Mouse (Mus musculus) embryonic facial prominence, embryonic 10.5 days (tissue): ENCODE measurements at regions not wholly inside any gene's neighbourhood (a gene's known extent, or its start where the extent isn't known, plus 50 kb on each side); places are given as distances from the start of the nearest gene placed in this dataset.

ENCODE experiments used
- DNase-seq: peaks from one replicate; pipeline ENCODE4 v3.0.0-alpha.2; 2017; ENCODE audit warnings: low spot score
- H3K27ac ChIP-seq: fragments of 300-500 bp; sonication (generic); replicated peaks from 2 replicates; pipeline ENCODE4 v1.5.1; 2016; ENCODE audit warnings: mild to moderate bottlenecking
- H3K27me3 ChIP-seq: fragments of 300-500 bp; sonication (generic); replicated peaks from 2 replicates; pipeline ENCODE4 v1.6.1; 2016; ENCODE audit warnings: low read depth, mild to moderate bottlenecking; ENCODE audit not compliant: poor library complexity, severe bottlenecking
- H3K36me3 ChIP-seq: fragments of 300-500 bp; sonication (generic); replicated peaks from 2 replicates; pipeline ENCODE4 v1.6.1; 2016; ENCODE audit warnings: mild to moderate bottlenecking, moderate library complexity
- H3K4me1 ChIP-seq: fragments of 300-500 bp; sonication (generic); 2 replicates; pipeline ENCODE4 v1.6.1; 2016
- H3K4me3 ChIP-seq: fragments of 300-500 bp; sonication (generic); 2 replicates; pipeline ENCODE4 v1.5.1; 2016; ENCODE audit warnings: mild to moderate bottlenecking, moderate library complexity
- H3K9me3 ChIP-seq: fragments of 300-500 bp; sonication (generic); 2 replicates; pipeline ENCODE4 v1.6.1; 2016; ENCODE audit warnings: mild to moderate bottlenecking
- WGBS: fragments of 180-500 bp; shearing (Covaris S2); methylation state at CpG from one replicate; pipeline ENCODE4 v1.1.7; 2016; 5-methylcytosine and 5-hydroxymethylcytosine counted together

DNA sequence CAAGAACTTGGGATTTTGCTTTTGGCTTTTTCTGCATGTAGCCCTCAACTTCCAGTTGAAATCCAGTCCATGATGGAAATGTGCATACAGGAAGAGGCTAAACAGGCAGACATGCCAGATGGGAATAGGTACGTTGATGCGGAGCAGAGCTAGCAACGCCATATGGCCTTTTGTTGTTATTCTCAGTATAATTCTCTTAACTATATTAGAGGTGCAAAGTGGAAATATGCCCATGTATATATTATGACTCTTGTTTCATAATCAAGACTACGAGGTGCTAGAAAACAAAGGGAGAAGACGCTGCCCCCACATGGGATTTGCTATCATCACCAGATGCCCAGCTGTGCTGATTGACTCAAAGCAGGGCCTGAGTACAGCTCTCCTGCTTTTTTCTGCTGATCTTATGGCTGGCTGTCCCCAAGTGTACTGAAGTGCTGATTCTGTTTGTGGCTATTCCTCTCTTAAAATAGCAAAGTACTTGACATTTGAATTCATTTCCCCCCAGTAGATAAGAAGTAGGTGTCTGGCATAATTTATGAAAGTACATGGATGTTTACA lies 159.7 kb upstream of the Tmtc4 start:
- DNase-seq: no peak
- Histone ChIP-seq H3K4me3 (no peak overlapping the region), H3K4me1 (no peaks in the 10 kb centered on the region), H3K36me3 (no peaks in the 10 kb centered on the region), H3K9me3 (no peaks in the 10 kb centered on the region), H3K27ac (no peak overlapping the region), H3K27me3 (no peaks in the 10 kb centered on the region)
- WGBS: 84% methylated on average over 5 of the region's 5 CpGs

DNA sequence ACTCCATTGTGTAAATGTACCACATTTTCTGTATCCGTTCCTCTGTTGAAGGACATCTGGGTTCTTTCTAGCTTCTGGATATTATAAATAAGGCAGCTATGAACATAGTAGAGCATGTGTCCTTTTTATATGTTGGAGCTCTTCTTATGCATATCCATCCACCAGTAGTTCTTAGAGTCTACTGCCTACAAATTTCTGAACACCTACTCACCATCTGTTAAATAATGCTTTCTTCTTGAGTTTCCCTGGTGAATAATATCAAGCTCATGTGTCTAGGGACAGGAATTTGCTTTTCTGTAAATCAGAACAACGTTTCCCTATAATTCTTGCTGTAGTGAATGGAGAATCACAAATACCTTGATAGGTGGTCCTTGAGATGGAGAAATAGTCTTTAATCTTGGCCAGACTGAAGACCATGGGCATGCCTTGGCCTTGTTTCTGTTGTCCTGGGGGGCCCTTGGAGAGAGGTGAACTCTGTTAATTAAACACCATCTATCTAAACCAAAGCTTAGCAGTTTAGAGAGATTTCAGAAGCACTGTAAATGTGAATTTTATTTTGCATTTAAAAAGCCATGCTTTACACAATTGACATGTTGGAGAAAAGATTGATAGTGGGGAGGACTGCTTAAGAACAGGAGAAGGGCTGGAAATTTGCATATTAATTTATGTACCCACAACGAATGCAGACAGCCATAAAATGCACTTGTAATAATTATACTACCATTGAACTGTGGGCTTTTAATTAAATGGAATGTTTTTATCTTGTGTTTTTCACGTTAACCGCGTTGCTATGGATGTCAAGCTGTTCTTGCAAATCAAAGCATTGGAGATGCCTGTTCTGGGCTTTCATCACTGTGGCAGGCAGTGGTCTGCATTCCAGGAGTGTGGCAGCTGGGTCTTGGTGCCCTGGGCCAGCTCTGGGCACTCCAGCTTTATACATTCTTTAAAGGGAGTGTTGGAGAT lies 155.2 kb upstream of the Tmtc4 start:
- Histone ChIP-seq H3K36me3 (no peaks in the 10 kb centered on the region), H3K27me3 (no peaks in the 10 kb centered on the region), H3K4me1 (no peaks in the 10 kb centered on the region), H3K4me3 (no peak overlapping the region), H3K9me3 (no peaks in the 10 kb centered on the region), H3K27ac (no peak overlapping the region)
- DNase-seq: no peak
- WGBS: 72% methylated on average over 6 of the region's 6 CpGs

DNA sequence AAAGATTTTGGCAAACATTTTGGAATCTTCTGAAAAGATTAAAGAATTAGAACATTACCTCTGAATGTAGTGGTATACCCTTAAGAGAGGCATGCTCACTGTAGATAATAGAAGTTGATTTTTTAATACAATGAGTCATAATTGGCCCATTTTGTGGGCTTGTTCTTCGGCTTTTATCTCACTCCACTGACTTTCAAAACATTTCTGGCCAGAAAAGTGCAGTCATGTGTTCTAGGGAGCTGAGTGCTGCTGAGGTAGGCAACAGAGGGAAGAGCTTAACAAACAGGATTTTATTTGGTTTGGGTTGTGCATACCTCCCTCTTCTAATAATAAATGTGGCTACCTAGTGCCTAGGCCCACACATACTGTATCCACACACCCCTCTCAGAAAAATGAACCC lies 150.1 kb upstream of the Tmtc4 start:
- H3K27ac ChIP-seq: no peak overlapping the region
- 44% methylated on average over 1 of the region's 1 CpGs for WGBS
- no peak overlapping the region for H3K4me3 ChIP-seq

DNA sequence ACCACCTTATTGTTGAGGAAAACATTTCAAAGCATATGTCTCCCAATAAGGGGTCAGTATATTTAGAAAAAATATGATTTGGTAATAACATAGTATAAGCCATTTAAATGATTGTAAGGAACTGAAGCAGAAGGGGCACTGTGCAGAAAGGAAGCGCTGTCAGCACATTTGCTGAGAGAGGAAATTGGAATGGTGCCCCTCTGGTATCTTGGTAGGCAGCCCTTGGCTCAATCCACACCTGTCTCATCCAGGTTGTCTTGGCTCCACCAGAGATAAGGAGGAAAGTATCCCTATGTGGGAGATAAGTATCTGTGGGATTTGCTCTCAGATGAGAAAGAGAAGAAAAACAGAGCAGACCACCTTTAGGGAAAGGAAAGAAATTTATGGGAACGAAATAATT lies 136.5 kb upstream of the Tmtc4 start:
- DNase-seq: no peak
- no peaks in the 10 kb centered on the region for H3K4me1 ChIP-seq
- WGBS: 86% methylated on average over 2 of the region's 2 CpGs

More for the DNA sequence above, 150.1 kb upstream of the Tmtc4 start:
- Histone ChIP-seq H3K27me3 (no peaks in the 10 kb centered on the region), H3K9me3 (no peaks in the 10 kb centered on the region), H3K36me3 (no peaks in the 10 kb centered on the region), H3K4me1 (no peaks in the 10 kb centered on the region)
- DNase-seq: no peak

DNA sequence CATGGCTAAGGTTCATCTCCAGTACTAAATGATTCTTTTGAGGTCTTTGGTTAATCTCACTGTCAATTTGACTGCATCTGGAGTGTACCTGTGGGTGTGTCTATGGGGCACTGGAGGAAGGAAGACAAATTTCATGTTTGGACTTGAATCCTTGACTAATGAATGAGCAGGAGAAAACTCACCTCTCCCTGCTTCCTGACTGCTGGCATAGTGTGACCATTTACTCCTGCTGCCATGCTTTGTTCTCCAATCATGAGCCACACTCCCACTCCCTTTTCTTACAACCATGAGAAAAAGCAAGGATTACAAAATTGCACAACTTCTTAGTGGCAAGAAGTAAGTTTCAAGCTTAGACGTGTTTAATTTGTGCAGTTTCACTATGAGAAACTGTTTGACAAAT lies 132.5 kb upstream of the Tmtc4 start:
- H3K4me3 ChIP-seq: no peak overlapping the region
- H3K9me3 ChIP-seq: no peaks in the 10 kb centered on the region
- no peaks in the 10 kb centered on the region for H3K36me3 ChIP-seq
- no peak for DNase-seq
- 91% methylated on average over 1 of the region's 1 CpGs for WGBS
- no peak overlapping the region for H3K27ac ChIP-seq
- H3K4me1 ChIP-seq: no peaks in the 10 kb centered on the region
- no peaks in the 10 kb centered on the region for H3K27me3 ChIP-seq

More for the DNA sequence above, 136.5 kb upstream of the Tmtc4 start:
- Histone ChIP-seq H3K9me3 (peaks cover 8% of the 10 kb centered on the region; the same call in 1 of the 2 replicates), H3K27ac (no peak overlapping the region), H3K36me3 (no peaks in the 10 kb centered on the region), H3K4me3 (no peak overlapping the region), H3K27me3 (no peaks in the 10 kb centered on the region)

DNA sequence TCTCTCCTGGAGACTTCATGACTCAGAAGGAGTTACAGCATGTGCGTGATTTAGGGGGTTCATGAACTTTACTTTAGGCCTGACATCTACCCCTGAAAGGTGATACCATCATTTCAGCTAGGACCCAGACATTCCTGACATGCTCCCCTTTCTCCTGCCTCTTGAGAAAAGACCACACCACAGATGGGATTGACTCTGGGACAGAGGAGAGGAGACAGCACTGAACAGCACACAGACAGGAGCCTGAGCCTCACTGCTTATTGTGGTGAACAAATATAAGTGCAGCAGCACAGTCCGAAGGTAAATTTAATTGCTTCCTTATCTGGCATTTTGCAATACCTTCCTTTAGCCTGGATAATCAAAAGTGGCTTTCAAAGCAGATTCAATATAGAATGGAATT lies 126.7 kb upstream of the Tmtc4 start:
- Histone ChIP-seq H3K4me3 (no peak overlapping the region), H3K4me1 (no peaks in the 10 kb centered on the region), H3K36me3 (no peaks in the 10 kb centered on the region), H3K27ac (no peak overlapping the region), H3K27me3 (no peaks in the 10 kb centered on the region), H3K9me3 (no peaks in the 10 kb centered on the region)
- DNase-seq: no peak
- 74% methylated on average over 2 of the region's 2 CpGs for WGBS

DNA sequence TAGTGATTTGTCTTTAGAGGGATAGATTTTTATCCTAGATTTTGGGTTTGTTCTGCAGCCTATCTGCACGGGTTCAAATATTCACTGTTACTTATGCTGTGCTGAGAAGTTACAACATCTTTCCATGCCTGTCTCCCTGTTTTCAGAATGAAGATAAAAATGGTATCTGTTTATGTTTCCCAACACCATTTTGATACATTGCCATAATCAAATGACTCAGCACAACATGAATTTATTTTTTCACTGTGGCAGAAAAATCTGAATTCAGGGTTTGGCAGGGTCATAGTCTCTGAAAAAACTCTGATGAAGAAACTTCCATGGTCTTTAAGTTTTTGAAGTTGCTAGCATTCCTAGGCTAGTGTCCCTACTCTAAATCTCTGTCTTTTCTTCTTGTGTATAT lies 116.5 kb upstream of the Tmtc4 start:
- H3K4me3 ChIP-seq: no peak overlapping the region
- WGBS: 78% methylated on average over 1 of the region's 1 CpGs
- DNase-seq: no peak
- no peaks in the 10 kb centered on the region for H3K4me1 ChIP-seq
- no peaks in the 10 kb centered on the region for H3K9me3 ChIP-seq
- H3K27me3 ChIP-seq: no peaks in the 10 kb centered on the region
- H3K27ac ChIP-seq: no peak overlapping the region
- no peaks in the 10 kb centered on the region for H3K36me3 ChIP-seq

DNA sequence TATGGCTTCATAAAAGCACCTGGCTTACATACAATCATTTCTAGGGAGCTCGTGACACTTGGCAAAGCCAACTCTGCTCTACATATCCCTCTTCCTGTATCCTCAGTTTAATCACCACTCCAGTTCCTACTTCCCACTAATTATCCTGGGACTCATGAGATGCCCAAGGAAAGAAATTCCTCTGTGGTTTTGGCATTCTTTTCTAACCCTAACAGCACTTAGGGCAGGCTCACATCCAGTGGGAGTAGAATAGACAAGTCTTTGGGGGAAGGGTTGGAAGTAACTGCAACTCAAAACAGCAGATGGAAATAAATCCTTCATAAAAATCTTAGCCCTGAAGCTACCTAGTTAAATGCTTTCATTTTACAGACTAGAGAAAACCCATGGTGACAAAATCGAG lies 112.3 kb upstream of the Tmtc4 start:
- H3K36me3 ChIP-seq: no peaks in the 10 kb centered on the region
- no peaks in the 10 kb centered on the region for H3K4me1 ChIP-seq
- no peak overlapping the region for H3K27ac ChIP-seq
- 89% methylated on average over 2 of the region's 2 CpGs for WGBS
- H3K27me3 ChIP-seq: no peaks in the 10 kb centered on the region
- no peak for DNase-seq
- H3K4me3 ChIP-seq: no peak overlapping the region
- no peaks in the 10 kb centered on the region for H3K9me3 ChIP-seq

DNA sequence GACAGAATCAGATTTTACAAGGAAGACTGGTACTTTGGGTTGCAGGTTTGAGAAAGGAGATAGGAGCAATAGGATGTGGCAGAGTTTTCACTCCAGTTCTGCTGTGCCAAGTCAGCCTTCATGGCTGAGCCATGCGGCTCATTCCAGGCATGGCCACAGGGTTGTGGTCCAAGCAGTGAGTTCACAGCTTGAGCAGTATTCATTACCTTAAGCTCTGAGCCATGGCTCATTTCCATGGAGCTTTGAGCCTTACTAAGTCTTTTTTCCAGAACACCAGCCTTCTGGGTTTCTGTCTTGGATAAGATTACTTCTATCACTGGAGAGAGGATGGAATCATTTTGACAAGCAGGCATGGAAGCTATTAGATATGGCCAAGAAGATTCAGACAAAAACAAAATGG lies 98.2 kb upstream of the Tmtc4 start:
- Histone ChIP-seq H3K27me3 (no peaks in the 10 kb centered on the region), H3K27ac (no peak overlapping the region), H3K4me3 (no peak overlapping the region), H3K36me3 (no peaks in the 10 kb centered on the region), H3K9me3 (no peaks in the 10 kb centered on the region), H3K4me1 (no peaks in the 10 kb centered on the region)
- no peak for DNase-seq
- 88% methylated on average over 1 of the region's 1 CpGs for WGBS

DNA sequence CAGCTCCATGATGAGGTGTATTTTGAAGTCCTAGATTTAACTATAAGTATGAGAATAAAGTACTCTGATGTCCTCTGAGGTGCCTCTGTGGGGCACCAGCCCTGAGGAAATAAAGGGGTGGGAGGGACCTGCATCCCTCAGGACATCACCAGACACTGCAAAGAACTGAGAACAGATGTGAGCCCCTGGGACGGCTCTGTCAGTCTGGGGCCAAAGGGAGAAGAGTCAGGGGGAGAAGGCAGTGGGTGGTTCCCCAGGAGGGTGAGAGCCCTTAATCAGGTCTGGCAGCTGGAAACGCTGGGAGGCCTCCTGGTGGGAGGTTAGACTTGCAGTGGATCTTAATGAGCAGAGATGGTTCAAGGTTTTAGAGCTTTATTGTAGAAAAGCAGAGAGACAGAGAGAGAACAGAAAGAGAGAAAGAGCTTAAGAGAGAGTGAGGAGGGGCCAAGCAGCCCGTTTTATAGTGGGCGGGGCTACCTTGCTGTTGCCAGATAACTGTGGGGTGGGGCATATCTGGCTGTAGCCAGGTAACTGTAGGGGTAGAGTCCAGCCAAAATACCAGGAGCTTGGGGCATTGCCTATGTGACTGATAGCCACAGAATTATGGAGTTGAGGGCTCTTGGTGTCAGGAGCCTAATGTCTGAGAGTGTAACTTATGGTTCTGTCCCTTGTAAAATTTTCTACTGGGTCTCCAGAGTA lies 97.3 kb upstream of the Tmtc4 start:
- H3K27me3 ChIP-seq: no peaks in the 10 kb centered on the region
- no peaks in the 10 kb centered on the region for H3K4me1 ChIP-seq
- no peak for DNase-seq

DNA sequence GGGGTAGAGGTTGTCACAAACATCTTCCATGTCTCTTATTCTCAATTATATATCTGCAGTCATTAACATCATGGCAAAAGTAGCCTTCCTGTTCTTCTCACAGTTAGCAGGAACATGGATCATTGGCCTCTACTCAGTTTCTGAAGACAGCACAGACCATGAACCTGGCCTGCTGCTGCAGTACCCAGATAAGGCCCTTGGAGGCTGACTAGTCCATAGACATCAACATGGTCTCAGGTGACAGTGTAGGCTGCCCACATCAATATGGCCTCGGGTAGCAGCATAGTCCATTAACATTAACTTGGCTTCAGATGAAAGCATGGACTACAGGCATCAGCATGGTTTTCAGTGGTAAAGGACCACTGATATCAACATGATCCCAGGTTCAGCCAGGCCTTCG lies 95.9 kb upstream of the Tmtc4 start:
- no peak for DNase-seq
- no peaks in the 10 kb centered on the region for H3K4me1 ChIP-seq
- no peak overlapping the region for H3K4me3 ChIP-seq
- no peaks in the 10 kb centered on the region for H3K27me3 ChIP-seq
- no peaks in the 10 kb centered on the region for H3K36me3 ChIP-seq
- WGBS: 82% methylated on average over 2 of the region's 2 CpGs
- no peaks in the 10 kb centered on the region for H3K9me3 ChIP-seq
- H3K27ac ChIP-seq: no peak overlapping the region

More for the DNA sequence above, 97.3 kb upstream of the Tmtc4 start:
- Histone ChIP-seq H3K36me3 (no peaks in the 10 kb centered on the region), H3K27ac (no peak overlapping the region), H3K9me3 (no peaks in the 10 kb centered on the region), H3K4me3 (no peak overlapping the region)
- WGBS: 34% methylated on average over 4 of the region's 4 CpGs

DNA sequence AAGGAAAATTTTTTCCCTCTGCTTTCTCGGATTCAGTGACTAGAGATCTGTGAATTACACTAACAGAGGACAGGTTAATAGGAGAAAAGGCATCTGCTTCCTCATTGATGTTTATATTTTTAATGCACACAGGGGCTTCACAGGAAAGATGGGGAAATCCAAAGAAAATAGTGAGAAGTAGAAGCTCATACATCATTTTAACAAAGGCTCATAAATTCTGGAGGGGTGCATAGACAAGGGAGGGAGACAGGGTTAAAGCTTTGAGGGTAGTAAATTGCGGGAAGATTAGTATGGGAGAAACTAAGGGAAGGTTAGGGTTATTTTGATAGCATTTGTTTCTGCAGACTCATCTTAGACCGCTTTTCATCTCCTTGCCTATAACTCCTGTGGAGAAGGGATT lies 95.0 kb upstream of the Tmtc4 start:
- no peaks in the 10 kb centered on the region for H3K9me3 ChIP-seq
- H3K27me3 ChIP-seq: no peaks in the 10 kb centered on the region
- no peaks in the 10 kb centered on the region for H3K4me1 ChIP-seq
- no peaks in the 10 kb centered on the region for H3K36me3 ChIP-seq
- WGBS: 84% methylated on average over 3 of the region's 3 CpGs
- no peak overlapping the region for H3K4me3 ChIP-seq
- H3K27ac ChIP-seq: no peak overlapping the region
- no peak for DNase-seq

DNA sequence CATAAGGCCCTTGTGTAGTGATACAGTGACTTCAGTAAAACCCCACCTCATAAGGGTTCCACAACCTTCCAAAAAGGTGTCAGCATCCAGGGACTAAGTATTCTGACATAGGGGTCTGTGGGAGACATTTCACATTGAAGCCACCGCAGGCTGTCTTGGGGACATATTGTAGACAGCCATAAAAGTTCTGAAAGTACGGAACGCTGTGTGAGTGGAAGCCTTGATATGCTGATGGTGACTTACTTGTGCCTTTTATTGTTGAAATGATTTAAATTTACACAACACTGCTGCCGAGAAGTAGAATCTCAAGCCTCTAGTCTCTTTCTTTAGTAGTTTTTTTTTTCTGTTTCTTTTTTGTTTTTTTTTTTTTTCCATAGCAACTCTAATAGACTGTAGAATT lies 82.5 kb upstream of the Tmtc4 start:
- WGBS: 96% methylated on average over 4 of the region's 4 CpGs

More for the DNA sequence above, 82.5 kb upstream of the Tmtc4 start:
- DNase-seq: no peak
- no peak overlapping the region for H3K4me3 ChIP-seq
- no peaks in the 10 kb centered on the region for H3K27me3 ChIP-seq
- no peaks in the 10 kb centered on the region for H3K36me3 ChIP-seq
- no peak overlapping the region for H3K27ac ChIP-seq
- no peaks in the 10 kb centered on the region for H3K9me3 ChIP-seq
- peaks cover 16% of the 10 kb centered on the region; the same call in 1 of the 2 replicates for H3K4me1 ChIP-seq
